Mouse (Mus musculus): ENCODE measurements at regions not wholly inside any gene's neighbourhood (a gene's known extent, or its start where the extent isn't known, plus 50 kb on each side); places are given as distances from the start of the nearest gene placed in this dataset.
A peak's percentile ranks its signal among the peaks of the same experiment; 100 is the strongest.

GRCm38 (mm10) chr12:99643016-99643415, 79.6 kb upstream of the Foxn3 start:
- no peak for DNase-seq (ENCODE audit: low read depth)

GRCm38 (mm10) chr12:99642131-99642895, 78.9 kb upstream of the Foxn3 start:
- DNase-seq (ENCODE audit: low read depth), result peak; percentile 69

GRCm38 (mm10) chr12:99641278-99641677, 77.9 kb upstream of the Foxn3 start:
- DNase-seq (ENCODE audit: low read depth), result peak; percentile 86

- peak; percentile 89 for DNase-seq (ENCODE audit: low read depth)
These were observed 77.1 kb upstream of the Foxn3 start for GRCm38 (mm10) chr12:99640214-99641151.

GRCm38 (mm10) chr12:99639847-99640213, 76.4 kb upstream of the Foxn3 start:
- no peak for DNase-seq (ENCODE audit: low read depth)

- DNase-seq (ENCODE audit: low read depth), result peak; percentile 55
These were observed 75.7 kb upstream of the Foxn3 start for GRCm38 (mm10) chr12:99639118-99639517.

GRCm38 (mm10) chr12:99637986-99638385, 74.6 kb upstream of the Foxn3 start:
- DNase-seq (ENCODE audit: low read depth), result no peak

- no peak for DNase-seq (ENCODE audit: low read depth)
These were observed 72.9 kb upstream of the Foxn3 start for GRCm38 (mm10) chr12:99636234-99636633.

GRCm38 (mm10) chr12:99635361-99635760, 72.0 kb upstream of the Foxn3 start:
- DNase-seq (ENCODE audit: low read depth), result no peak

- DNase-seq (ENCODE audit: low read depth), result no peak
These were observed 71.3 kb upstream of the Foxn3 start for GRCm38 (mm10) chr12:99634726-99635125.

GRCm38 (mm10) chr12:99633678-99634077, 70.3 kb upstream of the Foxn3 start:
- peak; percentile 78 for DNase-seq (ENCODE audit: low read depth)

GRCm38 (mm10) chr12:99632988-99633387, 69.6 kb upstream of the Foxn3 start:
- DNase-seq (ENCODE audit: low read depth), result no peak

- peak; percentile 58 for DNase-seq (ENCODE audit: low read depth)
These were observed 66.2 kb upstream of the Foxn3 start for GRCm38 (mm10) chr12:99629606-99630005.

- DNase-seq (ENCODE audit: low read depth), result no peak
These were observed 65.0 kb upstream of the Foxn3 start for GRCm38 (mm10) chr12:99628421-99628820.

- DNase-seq (ENCODE audit: low read depth), result peak; percentile 96
These were observed 64.5 kb upstream of the Foxn3 start for GRCm38 (mm10) chr12:99627898-99628231.

GRCm38 (mm10) chr12:99627201-99627897, 64.0 kb upstream of the Foxn3 start:
- peak; percentile 77 for DNase-seq (ENCODE audit: low read depth)

GRCm38 (mm10) chr12:99626147-99626546, 62.8 kb upstream of the Foxn3 start:
- peak; percentile 65 for DNase-seq (ENCODE audit: low read depth)

GRCm38 (mm10) chr12:99625094-99625493, 61.7 kb upstream of the Foxn3 start:
- DNase-seq (ENCODE audit: low read depth), result no peak

GRCm38 (mm10) chr12:99622238-99622637, 58.9 kb upstream of the Foxn3 start:
- no peak for DNase-seq (ENCODE audit: low read depth)

GRCm38 (mm10) chr12:99617241-99617804, 53.9 kb upstream of the Foxn3 start:
- DNase-seq (ENCODE audit: low read depth), result no peak

GRCm38 (mm10) chr12:99614420-99614819, 51.0 kb upstream of the Foxn3 start:
- DNase-seq (ENCODE audit: low read depth), result no peak
